Mouse (Mus musculus): ENCODE data around the gene Man2b2.

The Man2b2 gene

GRCm38 (mm10) chr5:36766958-36767703 is 63.3 kb downstream of the Man2b2 start:
- DNase-seq (ENCODE audit: low spot score) = no peak

- no peak for DNase-seq (ENCODE audit: low spot score)
These were observed 70.6 kb downstream of the Man2b2 start for GRCm38 (mm10) chr5:36759848-36760247.

DNA sequence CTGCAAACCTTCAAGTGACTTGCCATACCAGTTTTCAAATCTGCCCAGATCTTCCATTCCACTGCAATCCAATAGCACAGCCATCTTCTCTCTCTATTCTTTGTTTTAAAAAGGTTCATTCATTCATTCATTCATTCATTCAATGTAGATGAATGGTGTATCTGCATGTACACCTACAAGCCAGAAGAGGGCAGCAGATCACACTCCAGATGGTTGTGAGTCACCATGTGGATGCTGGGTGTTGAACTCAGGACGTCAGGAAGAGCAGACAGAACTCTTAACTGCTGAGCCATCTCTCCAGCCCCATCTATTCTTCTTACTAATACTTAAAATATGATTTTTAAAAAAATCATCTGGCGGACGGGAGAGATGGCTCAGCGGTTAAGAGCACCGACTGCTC is 73.4 kb downstream of the Man2b2 start:
- DNase-seq (ENCODE audit: low spot score) = peak; percentile 17

Measured in adipocyte (in vitro differentiated cells).